Mouse (Mus musculus) bone marrow macrophage, adult 2 months (primary cell): Measurements from ENCODE around the gene Thap4.

Experiments
- CTCF ChIP-seq: IDR thresholded peaks from 2 replicates; pipeline ENCODE4 v1.5.1; 2012; ENCODE audit warnings: low read depth, mild to moderate bottlenecking, low read length, moderate library complexity
- POLR2A ChIP-seq: IDR thresholded peaks from 2 replicates; pipeline ENCODE4 v1.6.1; 2012; ENCODE audit warnings: mild to moderate bottlenecking, low read depth, low read length, borderline replicate concordance

DNA sequence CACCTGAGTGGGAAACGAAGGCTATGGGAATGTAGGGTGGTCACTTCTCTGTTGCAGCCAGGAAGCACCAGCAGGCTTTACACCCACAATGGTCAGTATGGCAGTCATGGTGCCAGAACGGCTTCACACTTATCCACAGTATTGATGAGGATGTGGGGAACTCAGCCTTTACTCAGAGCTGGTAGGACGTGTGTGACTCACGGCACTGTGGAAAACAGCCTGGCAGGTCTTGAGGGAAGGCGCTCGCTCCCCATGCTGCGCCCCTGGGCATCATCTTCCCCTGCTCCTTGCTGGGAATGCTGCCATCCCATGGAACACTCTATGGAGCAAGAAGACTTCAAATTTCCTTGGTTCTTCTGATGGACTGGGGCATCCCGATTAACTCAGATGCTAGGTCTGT, 63.6 kb downstream of the Thap4 start:
- TF ChIP-seq CTCF (no peak), POLR2A (no peak)
